Mouse (Mus musculus): Measurements from ENCODE around the gene Serpina3c. TPM values are rescaled to one million over a fixed set of nuclear protein-coding genes. Genes with fewer than 3 reads are reported as not detected.

Serpina3c gene
- polyA plus RNA-seq, 1 experiment from 2014 or later: not detected

DNA sequence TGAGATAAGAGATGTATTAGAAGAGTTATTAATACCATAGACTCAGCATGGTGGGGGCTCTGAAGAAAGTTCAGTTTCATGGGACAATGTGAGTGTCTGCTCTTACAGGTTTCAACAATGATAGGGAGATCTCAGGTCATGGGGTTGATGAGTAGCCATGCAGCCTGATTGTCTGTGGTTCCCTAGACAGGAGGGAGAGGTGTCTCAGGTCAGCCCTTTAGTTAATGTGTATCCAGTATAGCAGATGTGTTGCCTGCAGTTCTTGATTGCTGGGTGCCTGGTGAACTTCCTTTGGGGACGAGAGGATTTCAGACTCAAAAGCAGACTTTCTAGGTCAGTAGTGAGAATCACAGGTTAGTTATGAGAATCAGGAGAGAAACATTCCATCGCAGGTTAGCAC lies 45.2 kb downstream of the Serpina3c start:
- H3K4me2 ChIP-seq (replicated peaks): no peak overlapping the region
- no peaks in the 10 kb centered on the region for H3K4me1 ChIP-seq
- H3K27ac ChIP-seq: no peak overlapping the region
- no peak overlapping the region for H3K4me3 ChIP-seq
- H3K9me3 ChIP-seq: no peaks in the 10 kb centered on the region
- H3K27me3 ChIP-seq: no peaks in the 10 kb centered on the region
- H3K36me3 ChIP-seq: no peaks in the 10 kb centered on the region
- 87% methylated on average over 2 of the region's 2 CpGs for WGBS
- H3K9ac ChIP-seq: no peak overlapping the region
- no peak for ATAC-seq (ENCODE audit: insufficient number of reproducible peaks, insufficient read depth, low FRiP score, low TSS enrichment)

DNA sequence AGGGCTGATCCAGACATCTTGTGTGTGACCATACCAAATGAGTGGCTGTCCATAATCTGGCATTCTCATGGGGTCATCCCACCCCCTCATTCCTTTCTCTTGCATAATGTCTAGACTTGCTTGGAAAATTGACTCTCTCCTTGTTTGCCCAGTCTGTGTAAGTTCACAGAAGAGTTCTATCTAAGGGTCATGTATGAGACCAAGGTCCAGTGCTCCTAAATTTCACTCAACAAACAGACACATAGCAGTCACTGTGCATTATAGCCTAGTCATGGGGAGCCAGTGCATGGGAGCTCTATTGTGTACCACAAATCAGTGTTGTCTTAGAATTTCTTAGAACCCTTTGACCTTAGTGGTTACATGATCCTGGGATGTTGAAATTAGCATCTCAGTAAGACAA lies 46.8 kb downstream of the Serpina3c start:
- Histone ChIP-seq H3K27me3 (no peaks in the 10 kb centered on the region), H3K9me3 (no peaks in the 10 kb centered on the region), H3K4me3 (no peak overlapping the region), H3K4me1 (no peaks in the 10 kb centered on the region), H3K9ac (no peak overlapping the region), H3K36me3 (no peaks in the 10 kb centered on the region), H3K27ac (no peak overlapping the region), H3K4me2 (replicated peaks) (no peak overlapping the region)
- ATAC-seq (ENCODE audit: insufficient number of reproducible peaks, insufficient read depth, low FRiP score, low TSS enrichment): no peak

DNA sequence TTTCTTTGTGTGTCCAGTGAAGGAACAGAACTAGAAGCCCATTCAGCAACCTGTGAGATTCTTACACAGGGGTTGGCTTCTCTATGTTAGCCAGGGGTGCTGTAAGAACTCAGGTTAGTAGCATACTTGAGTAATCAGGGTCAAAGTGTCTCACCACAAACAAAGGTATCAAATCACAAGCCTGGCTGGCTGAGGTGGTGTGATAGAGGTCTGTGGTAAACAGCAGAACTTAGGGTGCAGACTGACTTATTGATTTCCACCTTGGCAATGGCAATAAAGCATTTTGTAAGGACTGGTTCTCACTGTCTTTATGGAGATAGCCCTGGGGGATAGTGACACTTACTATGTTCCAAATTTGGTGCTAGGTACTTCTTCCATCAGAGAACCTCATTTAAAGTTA lies 47.8 kb downstream of the Serpina3c start:
- Histone ChIP-seq H3K27me3 (no peaks in the 10 kb centered on the region), H3K36me3 (no peaks in the 10 kb centered on the region), H3K4me2 (replicated peaks) (no peak overlapping the region), H3K9ac (no peak overlapping the region), H3K4me1 (no peaks in the 10 kb centered on the region), H3K9me3 (no peaks in the 10 kb centered on the region), H3K27ac (no peak overlapping the region), H3K4me3 (no peak overlapping the region)
- ATAC-seq (ENCODE audit: insufficient number of reproducible peaks, insufficient read depth, low FRiP score, low TSS enrichment): no peak

DNA sequence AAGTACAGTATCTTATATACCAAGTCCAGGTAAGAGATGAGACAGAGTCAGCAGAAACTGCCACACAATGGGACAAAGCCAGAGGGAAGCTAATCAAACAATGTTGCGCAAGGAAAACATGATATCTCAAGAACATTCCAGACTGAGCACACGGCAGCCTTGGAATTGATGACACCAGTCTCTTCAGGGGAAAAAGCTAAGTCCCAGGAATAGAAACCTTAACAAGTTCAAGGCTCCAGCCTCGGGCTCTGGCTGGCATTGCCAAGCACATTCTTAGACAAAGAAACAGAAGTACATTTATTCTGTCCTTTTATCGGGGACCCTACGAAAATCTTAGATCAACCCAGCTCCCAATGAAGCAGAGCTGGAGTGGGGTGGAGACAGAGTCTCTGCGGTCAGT lies 52.9 kb downstream of the Serpina3c start, which contains the start of gene Serpina5:
Gene Serpina5, plus strand, starts transcription at position 346 of the 400 bp plus-strand sequence.
- H3K4me3 ChIP-seq: no peak within 1 kb of the TSS
- H3K4me1 ChIP-seq: no peaks in the 10 kb centered on the region
- H3K9me3 ChIP-seq: no peaks in the 10 kb centered on the region
- 90% methylated on average over 6 of the region's 6 CpGs for WGBS
- ATAC-seq (ENCODE audit: insufficient number of reproducible peaks, insufficient read depth, low FRiP score, low TSS enrichment): no peak
- no peak within 1 kb of the TSS for H3K9ac ChIP-seq
- H3K4me2 ChIP-seq (replicated peaks): no peak within 1 kb of the TSS
- no peaks in the 10 kb centered on the region for H3K36me3 ChIP-seq
- H3K27me3 ChIP-seq: no peaks in the 10 kb centered on the region
- no peak within 1 kb of the TSS for H3K27ac ChIP-seq

Other genes with a start within 250 kb of the Serpina3c start
- not detected in 2 replicates for gene Serpina1c, start 249.0 kb downstream of the Serpina3c start, polyA plus RNA-seq (2016; fragmentation: Nextera tagmentation; extraction: Ambion mirVana)
- not detected in 2 replicates for gene Serpina1e, start 194.9 kb downstream of the Serpina3c start, polyA plus RNA-seq (2016; fragmentation: Nextera tagmentation; extraction: Ambion mirVana)
- gene Serpina11, start 163.9 kb downstream of the Serpina3c start, polyA plus RNA-seq (2016; fragmentation: Nextera tagmentation; extraction: Ambion mirVana): not detected in 2 replicates
- gene Serpina9, start 140.1 kb downstream of the Serpina3c start, polyA plus RNA-seq (2016; fragmentation: Nextera tagmentation; extraction: Ambion mirVana): 0.22 TPM in 1 of 2 replicates, not detected in the other
- not detected in 2 replicates for gene Serpina12, start 109.4 kb downstream of the Serpina3c start, polyA plus RNA-seq (2016; fragmentation: Nextera tagmentation; extraction: Ambion mirVana)
- gene Serpina5, start 52.8 kb downstream of the Serpina3c start, polyA plus RNA-seq (2016; fragmentation: Nextera tagmentation; extraction: Ambion mirVana): not detected in 2 replicates
- gene Serpina3a, start 41.1 kb downstream of the Serpina3c start, polyA plus RNA-seq (2016; fragmentation: Nextera tagmentation; extraction: Ambion mirVana): not detected in 2 replicates
- gene Serpina3b, start 25.9 kb downstream of the Serpina3c start, polyA plus RNA-seq (2016; fragmentation: Nextera tagmentation; extraction: Ambion mirVana): not detected in 2 replicates
- 0.08 and 0.14 TPM in 2 replicates for gene Serpina3f, start 60.7 kb upstream of the Serpina3c start, polyA plus RNA-seq (2016; fragmentation: Nextera tagmentation; extraction: Ambion mirVana)
- 1.2 TPM in 2 replicates for gene Serpina3g, start 82.4 kb upstream of the Serpina3c start, polyA plus RNA-seq (2016; fragmentation: Nextera tagmentation; extraction: Ambion mirVana)
- 0.13 TPM in 1 of 2 replicates, not detected in the other for gene Serpina3i, start 109.3 kb upstream of the Serpina3c start, polyA plus RNA-seq (2016; fragmentation: Nextera tagmentation; extraction: Ambion mirVana)
- not detected in 2 replicates for gene Serpina3j, start 160.7 kb upstream of the Serpina3c start, polyA plus RNA-seq (2016; fragmentation: Nextera tagmentation; extraction: Ambion mirVana)
- gene Serpina3k, start 184.6 kb upstream of the Serpina3c start, polyA plus RNA-seq (2016; fragmentation: Nextera tagmentation; extraction: Ambion mirVana): not detected in 2 replicates
- not detected in 2 replicates for gene Serpina3m, start 184.6 kb upstream of the Serpina3c start, polyA plus RNA-seq (2016; fragmentation: Nextera tagmentation; extraction: Ambion mirVana)

Measured in embryonic facial prominence, embryonic 12.5 days (tissue).